Mouse (Mus musculus): ENCODE data around the gene 1700030K09Rik.

- no peak for TF ChIP-seq CTCF (IDR thresholded peaks at IDR 0.05; ENCODE audit: low read depth)
- no peak for TF ChIP-seq EP300 (IDR thresholded peaks at IDR 0.05; ENCODE audit: low read depth)
Measured at GRCm38 (mm10) chr8:72455317-72455716, 11.6 kb downstream of the 1700030K09Rik start.
